Mouse (Mus musculus) B cell, adult 2 months (primary cell): Measurements from ENCODE around the gene Zfp800.

Source experiments
- DNase-seq, 2 experiments: peaks; one replicate each; pipeline ENCODE4 v3.0.0; 2022

Zfp800 gene

GRCm38 (mm10) chr6:28193901-28194300, 203.9 kb downstream of the Zfp800 start:
- no peak for DNase-seq

- DNase-seq = no peak
Measured at GRCm38 (mm10) chr6:28191935-28192334, 205.9 kb downstream of the Zfp800 start.
